Mouse (Mus musculus): Measurements from ENCODE around the gene Tm7sf2.
A peak's percentile ranks its signal among the peaks of the same experiment; 100 is the strongest.
"Not testable (repeated sequence)": the region's sequence is repeated elsewhere in the genome, so short reads cannot be mapped to it uniquely, and the experiment has no call there.

The Tm7sf2 gene

DNA sequence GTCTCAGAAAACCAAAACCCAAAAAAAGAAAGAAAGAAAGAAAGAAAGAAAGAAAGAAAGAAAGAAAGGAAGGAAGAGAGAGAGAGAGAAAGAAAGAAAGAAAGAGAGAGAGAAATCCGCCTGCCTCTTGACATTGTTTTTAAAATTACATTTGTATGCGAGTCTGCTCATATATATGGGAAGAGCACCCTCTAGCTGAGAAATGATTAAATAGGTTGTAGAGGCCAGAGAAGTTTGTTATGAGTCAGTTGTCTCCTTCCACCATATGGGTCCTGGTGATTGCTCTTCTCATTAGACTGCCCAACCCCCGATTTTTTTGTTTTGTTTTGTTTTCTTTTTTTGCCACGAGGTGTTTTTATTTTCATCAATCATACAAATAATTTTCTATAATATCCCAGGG, 24.1 kb downstream of the Tm7sf2 start:
- DNase-seq (ENCODE audit: low spot score), result not testable (repeated sequence)

DNA sequence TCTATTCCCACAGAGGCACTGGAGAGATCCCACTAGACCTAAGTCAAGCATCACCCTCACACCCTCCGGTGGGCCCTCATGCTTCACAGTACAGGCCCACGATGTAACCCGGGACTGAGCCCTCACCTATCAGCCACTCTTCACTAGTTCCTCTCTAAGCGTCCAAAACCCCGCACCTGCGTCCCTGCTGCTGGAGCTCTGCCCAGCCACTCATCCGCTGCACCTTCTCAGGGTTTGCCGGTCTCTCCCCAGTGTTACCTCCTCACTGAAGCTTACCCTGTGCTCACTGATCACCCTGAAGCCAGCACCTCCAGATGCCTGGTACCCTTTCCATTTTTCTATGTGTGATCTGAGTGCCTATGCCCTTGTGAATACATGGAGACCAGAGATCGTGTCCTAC, 25.9 kb downstream of the Tm7sf2 start:
- no peak for DNase-seq (ENCODE audit: low spot score)

DNA sequence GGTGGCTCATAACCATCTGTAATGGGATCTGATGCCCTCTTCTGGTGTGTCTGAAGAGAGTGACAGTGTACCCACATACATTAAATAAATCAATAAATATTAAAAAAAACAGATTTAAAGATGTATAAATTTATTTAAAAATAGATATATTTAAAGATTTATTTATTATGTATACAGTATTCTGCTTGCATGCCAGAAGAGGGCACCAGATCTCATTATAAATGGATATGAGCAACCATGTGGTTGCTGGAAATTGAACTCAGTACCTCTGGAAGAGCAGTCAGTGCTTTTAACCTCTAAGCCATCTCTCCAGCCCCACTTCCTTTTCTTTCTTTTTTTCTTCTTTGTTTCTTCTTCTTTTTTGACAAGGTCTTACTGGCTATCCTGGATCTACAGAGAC, 28.2 kb downstream of the Tm7sf2 start:
- no peak for DNase-seq (ENCODE audit: low spot score)

DNA sequence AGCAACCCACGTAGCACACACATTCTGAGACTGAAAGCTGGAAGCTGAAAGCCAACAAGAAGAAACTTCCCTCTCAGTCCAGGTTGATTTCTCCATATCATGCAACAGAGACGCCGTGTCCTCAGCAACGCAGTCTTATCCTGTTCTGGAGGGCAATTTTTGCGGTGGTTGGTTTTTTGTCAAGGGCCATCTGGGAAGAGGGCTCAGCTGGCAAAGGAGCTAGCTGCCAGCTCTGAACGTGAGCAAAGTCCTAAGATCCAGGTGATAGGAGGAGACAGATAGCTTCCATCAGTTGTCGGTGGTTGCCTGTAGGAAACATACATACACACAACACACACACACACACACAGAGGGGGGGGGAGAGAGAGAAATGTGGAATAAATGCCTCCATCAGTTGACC, 29.8 kb downstream of the Tm7sf2 start:
- DNase-seq (ENCODE audit: low spot score), result no peak

DNA sequence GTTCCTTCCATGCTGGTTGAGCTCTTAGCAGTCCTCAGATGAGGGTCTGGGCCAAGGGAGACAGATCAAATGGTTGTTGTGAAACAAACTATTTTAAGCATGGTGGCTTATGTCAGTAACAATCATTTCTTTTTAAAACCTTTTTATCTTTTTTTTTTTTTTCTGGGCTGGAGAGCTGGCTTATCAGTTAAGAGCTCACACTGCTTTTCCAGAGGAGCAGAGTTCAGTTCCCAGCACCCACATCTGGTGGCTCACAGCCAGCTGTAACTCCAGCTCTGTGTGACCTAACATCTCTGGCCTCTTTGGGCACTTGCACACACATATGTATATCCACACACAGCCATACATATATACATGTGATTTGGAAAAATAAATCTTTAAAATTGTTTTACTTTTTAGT, 30.5 kb downstream of the Tm7sf2 start:
- no peak for DNase-seq (ENCODE audit: low spot score)

DNA sequence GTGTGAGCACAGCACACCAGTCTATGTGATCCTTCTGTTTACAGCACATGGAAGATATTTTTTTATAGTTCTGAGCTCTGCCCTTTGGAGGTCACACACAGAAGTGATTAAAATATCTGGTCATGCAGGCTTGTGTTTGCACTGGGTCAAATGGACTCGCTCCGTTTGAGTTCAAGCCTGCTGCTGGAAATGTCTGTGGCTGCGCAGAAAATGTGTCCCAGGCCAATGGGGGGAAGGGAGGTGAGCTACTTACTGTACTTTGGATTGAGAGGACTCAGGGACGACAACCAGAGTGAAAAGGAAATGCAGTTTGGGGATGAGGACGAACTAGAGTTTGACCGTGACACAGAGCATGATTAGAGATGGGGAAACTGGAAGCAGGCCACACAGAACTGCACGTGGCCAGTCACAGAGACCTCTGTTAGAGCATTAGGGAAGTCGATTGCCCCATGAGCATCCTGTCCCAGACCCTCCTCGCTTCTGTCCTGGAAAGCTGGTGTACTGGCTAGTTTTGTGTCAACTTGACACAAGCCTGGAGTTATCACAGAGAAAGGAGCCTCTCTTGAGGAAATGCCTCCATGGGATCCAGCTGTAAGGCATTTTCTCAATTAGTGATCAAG, 32.1 kb downstream of the Tm7sf2 start:
- no peak for DNase-seq (ENCODE audit: low spot score)

DNA sequence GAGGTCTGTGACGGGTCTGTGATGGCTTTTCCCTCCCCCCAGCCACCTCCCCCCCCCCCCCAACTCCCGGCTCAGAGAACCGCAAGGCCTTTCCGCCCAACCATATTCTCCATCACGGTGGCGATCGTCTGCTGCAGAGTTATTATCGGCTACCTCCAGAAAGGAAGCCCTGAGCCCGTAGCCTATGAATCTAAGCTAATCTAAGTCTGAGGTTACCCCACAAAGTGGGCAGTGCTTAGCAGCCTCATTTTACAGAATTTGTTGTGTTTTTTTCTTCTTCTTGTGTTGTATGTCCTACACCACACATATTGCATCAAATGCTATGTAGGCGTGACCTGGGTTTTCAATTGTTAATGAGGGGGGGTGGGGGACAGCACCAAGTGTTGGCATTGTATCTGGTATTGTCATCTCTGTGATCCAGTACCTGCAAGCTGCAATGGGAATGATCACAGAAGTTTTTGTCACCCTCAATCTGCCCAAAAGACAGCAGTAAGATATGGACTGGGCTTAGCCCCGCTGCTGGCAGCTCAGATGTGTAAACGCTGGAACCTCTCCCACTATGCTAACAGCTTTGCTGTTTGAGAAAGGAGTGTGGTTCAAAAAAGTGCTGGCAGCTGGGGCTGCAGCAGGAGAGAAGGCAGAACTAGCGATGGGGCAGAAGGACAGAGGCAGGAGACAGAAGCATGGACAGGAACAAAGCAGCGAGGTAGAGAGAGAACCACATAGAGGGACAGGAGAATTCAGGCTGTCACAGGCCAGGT, 37.5 kb downstream of the Tm7sf2 start:
- no peak for DNase-seq (ENCODE audit: low spot score)

DNA sequence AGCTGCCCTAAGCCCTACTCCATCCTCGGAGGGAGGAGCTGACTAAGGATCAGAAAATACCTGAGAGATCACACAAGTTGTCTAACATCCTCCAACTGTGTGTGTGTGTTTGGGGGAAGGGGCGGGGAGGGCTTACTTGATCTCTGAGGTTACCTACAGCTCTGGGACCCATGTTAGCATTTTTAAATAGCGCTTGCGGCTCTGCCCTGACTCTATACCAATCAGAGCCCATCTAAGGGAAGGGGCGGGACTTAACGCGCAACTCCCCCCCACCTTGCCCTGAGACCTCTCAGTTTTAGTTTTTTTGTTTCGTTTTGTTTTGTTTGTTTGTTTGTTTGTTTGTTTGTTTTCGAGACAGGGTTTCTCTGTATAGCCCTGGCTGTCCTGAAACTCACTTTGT, 38.7 kb downstream of the Tm7sf2 start:
- DNase-seq (ENCODE audit: low spot score), result no peak

DNA sequence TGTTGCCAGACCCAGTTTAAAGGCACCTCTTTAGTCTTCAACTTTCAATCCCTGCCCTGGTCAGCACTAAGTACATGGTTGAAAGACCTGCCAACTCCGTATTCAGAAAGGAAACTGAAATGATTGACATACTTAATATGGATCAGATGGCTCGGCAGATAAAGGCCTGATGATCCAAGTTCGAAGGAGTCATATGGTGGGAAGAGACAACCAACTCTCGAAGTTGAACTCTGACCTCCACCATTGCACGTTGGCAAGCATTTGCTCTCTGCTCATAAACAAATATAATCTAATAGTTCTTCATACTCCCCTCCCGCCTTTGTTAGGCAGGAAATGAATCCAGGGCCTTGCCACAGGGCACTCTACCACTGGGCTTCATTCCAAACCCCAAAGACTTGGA, 39.2 kb downstream of the Tm7sf2 start:
- no peak for DNase-seq (ENCODE audit: low spot score)

DNA sequence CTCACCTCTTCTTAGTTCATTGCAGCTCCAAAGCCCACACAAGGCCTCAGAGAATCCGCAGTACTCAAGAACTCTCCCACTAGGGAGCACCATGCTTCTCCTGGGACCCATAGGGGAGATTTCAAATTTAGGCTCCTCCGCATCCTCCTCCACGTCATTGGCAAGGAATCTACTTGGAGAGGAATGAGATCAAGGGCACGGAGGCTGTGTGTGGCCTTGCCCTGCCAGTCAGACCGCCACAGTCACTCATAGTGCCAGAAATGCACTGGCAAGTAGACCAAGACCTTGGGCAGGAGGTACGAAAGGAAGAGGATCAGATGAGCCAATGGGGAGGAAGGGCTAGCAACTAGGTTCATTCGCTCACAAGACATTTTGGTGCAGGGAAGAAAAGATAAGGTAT, 44.2 kb downstream of the Tm7sf2 start:
- DNase-seq (ENCODE audit: low spot score), result no peak

DNA sequence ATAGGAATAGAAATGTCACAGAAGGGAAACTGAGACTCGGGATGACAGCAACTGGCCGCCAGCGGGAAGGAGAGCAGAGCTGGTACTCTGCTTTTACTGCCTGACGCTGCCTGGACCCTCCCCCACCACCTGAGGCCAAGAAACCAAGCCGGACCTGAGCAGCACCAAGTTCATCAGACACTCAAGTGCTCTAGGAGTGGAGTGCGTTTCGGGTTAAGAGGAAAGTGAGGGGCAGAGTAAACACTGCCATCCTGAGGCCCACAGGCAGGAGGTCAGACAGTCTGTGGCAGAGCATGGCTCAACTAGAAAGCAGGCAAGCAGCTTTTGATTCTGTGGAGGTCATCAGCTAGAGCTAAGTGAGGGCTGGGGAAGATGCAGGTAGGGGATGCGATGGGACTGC, 45.1 kb downstream of the Tm7sf2 start:
- no peak for DNase-seq (ENCODE audit: low spot score)

DNA sequence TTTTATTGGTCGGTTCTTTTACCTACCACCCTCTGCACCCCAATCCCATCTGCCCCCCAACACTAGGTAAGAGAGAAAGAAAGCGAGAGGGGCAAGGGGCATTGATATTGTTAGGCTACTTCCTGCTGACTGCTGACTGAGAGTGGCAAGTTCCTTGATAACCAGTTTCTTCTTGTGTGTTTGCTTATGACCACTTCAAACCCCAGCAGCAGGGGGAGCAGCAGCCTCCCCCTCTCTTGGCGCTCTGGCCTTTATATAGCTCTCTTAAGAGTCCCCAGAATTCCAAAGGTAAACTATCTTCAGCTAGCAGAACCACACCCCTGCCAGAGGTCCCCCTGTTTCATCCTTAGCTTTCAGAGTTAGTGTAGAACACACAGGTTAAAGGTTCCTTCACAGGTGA, 47.9 kb downstream of the Tm7sf2 start:
- no peak for DNase-seq (ENCODE audit: low spot score)

DNA sequence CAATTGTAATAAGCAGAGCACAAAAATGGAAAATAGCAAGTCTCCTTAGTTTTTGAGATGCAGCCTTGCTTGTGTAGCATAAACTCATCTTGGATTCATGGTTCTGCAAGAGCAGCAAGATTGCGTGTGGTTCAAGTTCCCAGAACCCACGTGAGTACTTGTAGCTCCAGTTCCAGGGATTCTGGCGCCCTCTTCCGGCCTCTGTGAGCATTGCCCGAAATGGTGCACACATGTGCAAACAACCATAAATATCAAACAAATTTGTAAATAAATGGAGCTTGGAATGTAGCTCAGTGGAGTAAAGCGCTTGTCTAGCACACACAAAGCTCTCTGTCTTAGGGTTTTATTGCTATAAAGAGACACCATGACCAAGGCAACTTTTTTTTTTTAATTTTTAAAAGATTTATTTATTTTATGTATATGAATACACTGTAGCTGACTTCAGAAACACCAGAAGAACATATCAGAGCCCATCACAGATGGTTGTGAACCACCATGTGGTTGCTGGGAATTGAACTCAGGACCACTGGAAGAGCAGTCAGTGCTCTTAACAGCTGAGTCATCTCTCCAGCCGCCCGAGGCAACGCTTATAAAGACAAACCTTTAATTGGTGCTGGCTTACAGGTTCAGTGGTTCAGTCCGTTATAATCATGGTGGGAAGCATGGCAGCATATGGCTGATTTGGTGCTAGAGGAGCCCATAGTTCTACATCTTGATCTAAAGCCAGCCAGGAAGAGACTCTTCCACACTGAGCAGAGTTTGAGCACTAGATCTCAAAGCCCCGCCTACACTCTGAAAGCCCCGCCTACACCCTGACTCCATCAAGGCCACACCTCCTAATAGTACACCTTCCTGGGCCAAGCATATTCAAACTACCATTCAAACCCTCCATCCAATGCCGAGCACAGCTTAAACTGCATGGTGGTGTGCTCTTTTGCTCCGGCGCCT, 49.8 kb downstream of the Tm7sf2 start:
- DNase-seq (ENCODE audit: low spot score), result peak; percentile 90

DNA sequence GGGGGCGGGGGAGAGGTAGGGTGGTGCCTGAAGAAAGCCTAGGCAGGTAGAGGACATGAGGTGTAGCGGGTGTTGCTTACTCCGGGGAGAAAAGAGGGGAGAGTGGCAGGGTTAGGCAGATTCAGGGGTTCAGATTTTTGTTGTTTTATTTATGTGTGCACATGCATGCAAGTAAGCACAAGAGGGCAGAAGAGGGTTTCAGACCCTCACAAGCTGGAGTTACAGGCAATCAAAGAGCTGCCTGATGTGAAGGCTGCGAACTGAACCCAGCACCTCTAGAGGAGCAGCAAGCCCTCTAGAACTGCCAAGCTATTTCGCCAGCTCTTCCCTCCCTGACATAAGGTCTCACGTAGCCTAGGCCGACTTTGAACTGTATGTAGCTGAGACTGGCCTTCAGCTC, 51.6 kb downstream of the Tm7sf2 start:
- no peak for DNase-seq (ENCODE audit: low spot score)

DNA sequence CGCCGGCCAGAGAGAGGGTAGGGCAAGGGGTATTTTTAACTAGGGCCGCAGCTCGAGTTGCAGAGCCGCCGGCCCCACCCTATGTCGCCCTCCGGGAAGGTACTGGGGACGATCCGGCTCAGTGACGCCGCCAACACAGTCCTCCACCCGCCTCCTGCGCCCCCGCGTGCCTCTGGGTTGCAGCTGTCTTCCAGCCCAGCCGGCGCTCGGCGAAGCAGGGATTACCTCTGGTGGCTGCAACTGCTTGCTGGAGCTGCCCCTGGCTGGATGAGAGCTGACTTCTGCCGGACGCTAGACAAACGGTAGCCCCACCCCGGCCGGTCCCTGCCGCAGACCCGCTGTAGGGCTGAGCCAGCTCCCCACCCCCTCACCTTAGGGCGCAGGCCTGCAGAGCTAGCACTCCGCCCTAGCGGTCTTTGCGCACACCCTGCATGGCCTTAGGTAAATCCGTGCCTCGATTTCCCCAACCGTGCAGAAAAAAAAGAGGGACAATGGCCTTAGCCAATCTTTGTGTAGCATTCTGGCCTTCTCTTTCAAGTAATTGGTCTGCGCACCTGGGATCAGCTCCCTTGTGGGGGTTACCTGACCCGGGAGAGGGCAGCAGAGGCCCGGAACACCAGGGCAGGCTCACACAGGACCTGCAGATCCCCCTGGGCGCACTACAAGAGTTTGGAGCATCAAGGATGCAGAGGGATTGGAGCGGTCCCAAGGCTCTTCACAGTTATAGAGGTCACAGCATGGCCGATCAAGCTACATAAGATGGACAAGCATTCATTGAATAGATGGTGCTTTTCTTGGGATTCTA, 52.5 kb downstream of the Tm7sf2 start, which contains the start of gene Capn1:
TSS of gene Capn1 (minus strand) at position 387 of the 805 bp plus-strand sequence.
- peak; percentile 69 for DNase-seq (ENCODE audit: low spot score)

DNA sequence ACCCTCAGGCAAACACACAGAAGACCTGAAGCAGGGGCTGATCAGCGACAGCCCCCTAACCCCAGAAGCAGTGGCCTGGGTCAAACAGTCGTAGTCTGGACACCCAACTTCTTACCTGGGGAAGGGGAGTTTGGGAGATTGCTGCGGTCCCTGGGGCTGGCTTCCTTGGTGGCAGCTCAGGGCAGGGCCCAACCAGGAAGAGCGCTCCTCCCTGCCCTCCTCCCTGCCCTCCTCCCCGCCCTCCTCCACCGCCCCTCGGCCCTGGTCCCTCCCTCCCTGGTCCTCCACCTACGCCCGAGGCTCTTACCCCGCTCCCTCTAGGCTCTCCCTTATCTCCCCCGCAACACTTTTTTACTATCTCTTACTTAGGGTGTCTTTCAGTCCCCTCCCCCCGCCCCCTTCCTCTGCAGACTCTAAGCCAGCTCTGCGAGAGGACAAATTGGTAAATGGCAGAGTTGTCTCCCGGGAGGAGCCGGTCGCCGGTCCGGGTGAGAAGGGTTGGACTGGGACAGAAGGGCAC, 53.1 kb downstream of the Tm7sf2 start:
- no peak for DNase-seq (ENCODE audit: low spot score)

DNA sequence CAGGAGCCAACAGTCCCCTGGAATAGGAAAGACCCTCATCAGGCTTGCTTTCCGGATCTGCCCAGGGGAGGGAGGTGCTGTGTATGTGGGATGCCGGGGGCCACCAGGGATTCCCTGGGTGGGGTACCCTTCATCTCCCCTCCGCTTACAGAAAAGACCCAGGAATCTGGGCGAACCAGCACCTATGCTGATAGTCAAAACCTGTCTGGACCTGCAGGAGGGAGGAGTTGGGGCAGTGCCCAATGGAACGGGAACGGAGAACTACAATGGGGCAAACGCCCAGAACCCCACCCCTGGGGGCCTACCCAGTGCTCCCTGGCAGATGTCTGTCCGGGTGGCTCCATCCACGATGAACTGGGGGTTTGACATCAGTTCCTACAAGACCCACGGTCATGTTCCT, 54.5 kb downstream of the Tm7sf2 start:
- no peak for DNase-seq (ENCODE audit: low spot score)

All from layer of hippocampus, adult 11-12 months (tissue).